Mouse (Mus musculus) right cerebral cortex, postnatal 4 days (tissue): ENCODE measurements around the gene Spock2.
"Not testable (repeated sequence)": the region's sequence is repeated elsewhere in the genome, so short reads cannot be mapped to it uniquely, and the experiment has no call there.

Experiments
- DNase-seq: peaks from one replicate; pipeline ENCODE4 v3.0.0-alpha.2; 2022

Spock2 gene

GRCm38 (mm10) chr10:60108321-60109111 lies 2.5 kb downstream of the Spock2 start:
- no peak for DNase-seq

DNA sequence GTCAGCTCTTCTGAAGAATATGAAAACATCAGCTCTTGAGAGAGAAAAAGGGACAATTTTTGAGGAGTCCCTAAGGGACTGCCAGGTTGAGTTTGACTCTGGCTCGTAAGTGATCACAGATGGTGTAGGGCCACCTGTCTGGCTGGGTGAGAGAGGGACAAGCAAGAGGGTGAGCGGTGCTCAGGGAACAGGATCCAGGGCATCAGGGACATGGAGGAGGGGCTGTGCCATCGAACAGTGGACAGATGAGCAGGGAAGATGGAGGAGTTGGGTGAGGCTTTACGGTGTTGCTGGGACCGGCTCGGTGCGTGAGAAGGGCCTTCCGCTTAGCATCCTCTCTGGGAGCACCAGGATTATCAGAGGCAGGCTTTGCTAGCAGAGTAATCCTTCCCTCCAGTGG lies 3.3 kb downstream of the Spock2 start:
- no peak for DNase-seq

GRCm38 (mm10) chr10:60109989-60110388 lies 4.0 kb downstream of the Spock2 start:
- DNase-seq: no peak

DNA sequence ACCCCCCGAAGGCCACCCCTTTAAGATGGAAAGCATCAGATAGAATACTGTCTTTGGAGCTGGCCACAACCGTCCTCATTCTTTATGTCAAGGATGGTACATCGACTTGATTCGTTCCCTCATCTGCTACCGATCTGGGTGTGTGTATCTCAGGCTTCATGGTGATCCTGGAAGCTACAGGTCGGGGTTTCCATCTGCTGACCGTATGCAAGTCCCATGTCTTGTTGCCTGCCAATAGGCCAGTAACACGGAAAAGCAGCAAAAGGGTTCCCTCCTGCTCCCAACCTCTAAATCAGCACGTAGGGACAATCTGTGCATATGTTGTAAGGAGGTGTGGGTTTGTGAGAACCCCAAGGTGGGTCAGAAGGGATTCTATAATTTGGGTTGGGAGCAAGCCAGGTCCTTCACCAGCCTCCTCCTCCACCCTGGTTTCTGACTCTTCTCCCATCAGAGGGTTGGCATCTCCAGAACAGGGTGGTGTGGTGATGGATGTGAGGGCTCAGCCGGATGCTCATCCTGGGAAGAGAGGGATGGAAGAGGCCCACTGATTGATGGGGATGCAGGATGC lies 5.0 kb downstream of the Spock2 start:
- no peak for DNase-seq

DNA sequence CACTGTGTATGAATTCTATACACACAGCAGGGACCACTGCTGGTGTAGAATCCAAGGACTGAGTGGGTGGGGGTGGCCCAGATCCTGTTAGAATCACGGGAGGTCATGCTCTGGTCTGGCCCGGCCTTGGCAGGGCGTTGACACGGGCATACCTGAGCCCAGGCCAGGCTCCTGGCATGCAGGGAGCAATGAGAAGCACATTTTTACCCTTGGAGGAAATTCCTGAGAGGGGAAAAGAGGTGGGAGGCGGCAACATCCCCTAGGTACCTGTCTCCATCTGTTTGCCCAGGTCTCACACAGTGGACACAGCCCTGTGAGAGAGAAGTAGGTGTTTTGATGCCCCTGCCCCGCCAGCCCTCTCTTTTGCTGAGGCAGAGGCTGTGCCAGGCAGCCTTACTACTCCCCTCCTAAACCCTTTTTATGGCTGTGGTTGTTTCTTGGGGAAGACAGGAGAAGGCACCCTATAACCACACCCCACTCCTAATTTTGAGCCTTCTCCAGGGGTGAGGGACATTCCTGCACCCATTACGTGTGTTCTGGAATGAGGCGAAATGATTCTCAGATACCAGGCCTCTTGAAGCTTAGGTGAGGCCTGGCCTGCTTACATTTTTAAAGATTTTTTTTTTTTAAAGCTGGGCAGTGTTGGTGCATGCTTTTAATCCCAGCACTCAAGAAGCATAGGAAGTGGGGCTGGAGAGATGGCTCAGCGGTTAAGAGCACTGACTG lies 8.1 kb downstream of the Spock2 start:
- no peak for DNase-seq

DNA sequence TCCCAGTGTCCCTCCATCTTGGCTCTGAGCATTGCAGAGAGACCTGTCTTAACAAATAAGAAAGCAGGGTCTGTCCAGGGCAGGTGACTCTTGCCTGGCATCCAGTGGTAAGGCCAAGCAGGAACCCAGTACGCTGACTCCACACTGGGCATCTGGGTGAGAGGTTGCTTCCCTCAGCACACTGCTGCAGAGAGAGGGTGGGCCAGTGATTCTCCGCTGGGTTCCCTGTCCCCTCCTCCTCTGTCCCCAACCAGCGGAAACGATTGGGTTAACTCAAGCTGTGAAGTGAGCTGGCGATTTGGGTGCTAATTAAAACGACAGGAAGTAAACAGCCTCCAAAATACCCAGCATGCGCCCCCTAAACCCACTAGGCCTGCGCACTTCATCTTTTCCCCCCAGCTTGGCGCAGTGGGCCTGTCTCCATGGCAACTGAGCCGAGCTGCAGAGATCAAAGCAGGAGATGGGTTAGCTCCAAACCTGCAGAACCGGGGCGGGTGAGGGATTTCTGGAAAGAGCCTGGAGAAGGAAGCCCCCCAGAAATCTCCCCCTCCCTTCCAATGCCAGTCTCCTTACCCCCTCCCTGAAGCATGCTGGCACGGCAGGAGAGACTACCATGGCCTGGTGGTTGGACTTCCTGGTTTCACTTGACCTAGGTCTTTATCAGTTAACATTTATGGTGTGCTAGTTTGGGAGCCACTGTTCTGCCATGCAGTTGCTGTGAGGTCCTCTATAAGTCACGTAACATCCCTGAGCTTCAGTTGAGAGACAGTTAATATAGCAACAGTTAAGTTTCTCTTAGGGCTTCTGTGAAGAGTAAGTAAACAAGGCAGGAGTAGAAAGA lies 9.5 kb downstream of the Spock2 start:
- peak; percentile 85 for DNase-seq

DNA sequence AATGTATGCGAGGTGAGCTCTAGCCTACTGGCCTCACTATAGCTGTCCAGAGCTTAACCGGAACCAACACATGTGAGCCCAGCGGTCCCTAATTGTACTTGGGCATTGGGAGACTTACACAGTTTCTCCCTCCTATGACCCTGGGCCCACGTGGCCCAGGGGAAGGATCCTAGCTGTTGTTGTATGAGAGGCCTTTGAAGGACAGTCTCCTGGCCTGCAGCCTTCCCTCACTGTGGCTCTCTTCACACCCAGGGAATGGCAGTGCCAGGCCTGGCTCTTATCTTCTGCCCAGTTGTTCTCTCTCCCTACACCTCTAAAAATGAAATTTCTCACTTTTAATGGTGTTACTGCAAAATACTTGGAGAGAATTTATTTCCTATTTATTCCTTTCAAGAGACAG lies 11.0 kb downstream of the Spock2 start:
- DNase-seq: no peak

DNA sequence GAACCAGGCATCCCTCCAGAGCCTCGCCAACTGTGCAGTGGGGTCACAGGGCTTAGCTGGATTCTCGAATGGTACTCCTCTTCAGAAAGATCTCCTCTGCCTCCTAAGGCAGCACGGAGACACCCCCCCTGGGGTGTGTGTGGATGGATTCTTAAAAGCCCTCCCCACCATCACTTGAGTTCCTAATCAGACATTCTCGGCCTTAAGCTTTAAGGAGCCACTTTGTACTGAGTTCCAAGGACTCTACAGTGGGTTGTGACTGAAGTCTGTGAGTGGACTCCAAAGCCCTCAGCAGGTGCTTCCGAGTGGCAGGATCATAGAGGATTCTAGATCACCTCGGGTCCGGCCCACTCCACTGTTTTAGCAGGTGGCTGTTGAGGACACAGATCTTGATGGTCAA lies 12.4 kb downstream of the Spock2 start:
- DNase-seq: no peak

DNA sequence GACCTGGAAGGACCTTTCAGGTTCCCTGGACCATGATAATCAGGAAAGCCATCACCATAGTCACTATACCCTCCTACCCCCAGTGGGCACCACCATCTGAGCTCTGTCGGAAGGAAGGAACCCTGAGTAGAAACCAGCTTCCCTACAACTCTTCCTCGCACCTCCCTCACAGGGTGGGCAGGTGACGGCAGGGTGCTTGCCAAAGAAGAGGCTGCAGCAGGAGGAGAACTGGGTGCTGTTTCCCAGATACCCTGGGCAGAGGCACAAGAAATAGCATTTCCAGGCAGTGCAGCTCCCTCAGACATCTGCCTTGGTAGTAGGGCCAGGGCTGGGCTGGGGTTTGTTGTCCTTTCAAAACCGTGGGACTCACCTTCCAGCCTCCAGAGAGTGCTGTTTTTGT lies 14.6 kb downstream of the Spock2 start:
- DNase-seq: no peak

DNA sequence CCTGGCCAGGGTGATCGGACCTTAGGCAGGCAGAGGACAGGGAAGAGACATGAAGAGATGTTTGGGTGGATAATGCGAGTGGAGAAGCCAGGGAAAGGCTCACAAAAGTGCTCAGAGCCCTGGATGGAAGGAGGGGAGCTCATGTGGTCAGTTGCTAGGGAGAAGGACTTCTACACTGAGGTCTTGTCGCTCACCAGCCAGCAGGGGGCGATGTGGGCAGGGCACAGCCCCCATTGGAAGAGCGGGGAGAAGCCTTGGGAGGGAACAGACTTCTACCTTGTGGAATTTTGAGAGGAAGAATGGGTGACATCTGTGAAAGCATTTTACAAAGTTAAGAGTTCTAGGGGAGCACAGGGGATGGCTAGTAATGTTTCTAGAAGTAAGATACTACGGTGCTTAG lies 18.1 kb downstream of the Spock2 start:
- peak; percentile 52 for DNase-seq

GRCm38 (mm10) chr10:60125529-60126327 lies 19.7 kb downstream of the Spock2 start:
- no peak for DNase-seq

GRCm38 (mm10) chr10:60128287-60128686 lies 22.3 kb downstream of the Spock2 start:
- no peak for DNase-seq

DNA sequence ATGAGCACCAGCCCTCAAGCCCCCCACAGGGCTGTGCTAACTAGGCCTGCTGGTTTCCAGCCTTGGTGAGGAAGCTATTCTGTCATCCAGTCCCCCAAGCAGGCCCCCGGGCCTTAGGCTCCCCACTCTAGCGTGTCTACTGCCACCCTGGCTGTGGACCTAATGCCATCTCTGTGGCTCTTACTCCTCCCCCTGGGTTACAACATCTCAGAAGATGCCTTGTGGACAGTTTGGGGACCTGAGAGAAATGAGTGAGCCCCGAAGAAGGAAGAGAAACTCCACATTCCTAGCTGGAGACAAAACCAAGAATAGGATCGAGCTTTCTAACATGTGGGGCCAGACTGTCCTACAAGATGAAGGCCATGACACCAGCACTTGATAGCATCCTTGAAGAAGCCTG lies 24.5 kb downstream of the Spock2 start:
- no peak for DNase-seq

GRCm38 (mm10) chr10:60133501-60133900 lies 27.5 kb downstream of the Spock2 start:
- DNase-seq: no peak

GRCm38 (mm10) chr10:60134201-60134600 lies 28.2 kb downstream of the Spock2 start:
- DNase-seq: no peak

- not testable (repeated sequence) for DNase-seq
Observed at GRCm38 (mm10) chr10:60136010-60136409, 30.0 kb downstream of the Spock2 start.

- no peak for DNase-seq
Observed at GRCm38 (mm10) chr10:60136935-60137334, 30.9 kb downstream of the Spock2 start.

GRCm38 (mm10) chr10:60138680-60139079 lies 32.7 kb downstream of the Spock2 start:
- no peak for DNase-seq

GRCm38 (mm10) chr10:60140751-60141150 lies 34.7 kb downstream of the Spock2 start:
- DNase-seq: no peak

DNA sequence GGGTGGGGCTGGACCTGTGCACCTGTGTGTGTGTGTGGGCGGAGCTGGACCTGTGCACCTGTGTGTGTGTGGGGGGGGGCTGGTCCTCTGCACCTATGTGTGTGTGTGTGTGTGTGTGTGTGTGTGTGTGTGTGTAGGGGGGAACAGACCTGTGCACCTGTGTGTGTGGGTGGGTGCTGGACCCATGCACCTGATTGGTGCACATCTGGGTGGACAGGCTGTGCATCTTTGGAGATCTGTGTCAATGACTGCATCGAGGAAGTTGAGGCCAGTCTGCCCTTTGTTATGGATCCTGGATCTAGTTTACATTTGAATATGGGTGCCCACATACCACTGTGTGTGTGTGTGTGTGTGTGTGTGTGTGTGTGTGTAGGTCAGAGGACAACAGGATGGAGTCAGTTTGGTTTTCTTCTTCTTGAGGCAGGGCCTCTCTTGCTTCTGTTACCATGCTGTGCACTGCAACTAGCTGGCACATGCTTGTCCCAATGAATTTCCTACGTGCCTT lies 35.7 kb downstream of the Spock2 start:
- DNase-seq: no peak

DNA sequence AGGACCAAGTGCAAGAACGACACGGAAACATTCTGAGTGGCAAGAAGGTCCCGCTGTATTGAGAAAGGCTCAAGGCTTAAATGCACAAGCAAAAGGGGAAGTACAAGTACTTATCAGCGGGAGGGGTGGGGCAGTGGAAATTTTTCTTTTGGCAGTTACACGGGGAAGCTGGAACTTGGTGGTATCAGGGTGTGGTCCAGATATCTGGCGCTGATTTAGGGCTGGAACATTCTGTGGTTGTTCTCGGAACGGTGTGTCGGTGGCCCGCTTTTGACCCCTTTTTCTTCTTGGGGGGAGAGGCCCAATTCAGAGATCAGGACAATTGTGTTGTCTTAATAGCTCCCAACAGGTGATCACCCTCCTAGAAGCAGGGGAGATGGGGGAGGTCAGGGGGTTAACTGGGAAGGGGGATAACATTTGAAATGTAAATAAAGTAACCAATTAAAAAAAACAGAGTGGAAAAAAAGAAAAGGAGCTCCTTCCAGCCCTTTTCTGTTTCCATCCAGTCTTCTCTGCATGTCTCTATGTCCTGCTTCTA lies 41.6 kb downstream of the Spock2 start:
- not testable (repeated sequence) for DNase-seq

DNA sequence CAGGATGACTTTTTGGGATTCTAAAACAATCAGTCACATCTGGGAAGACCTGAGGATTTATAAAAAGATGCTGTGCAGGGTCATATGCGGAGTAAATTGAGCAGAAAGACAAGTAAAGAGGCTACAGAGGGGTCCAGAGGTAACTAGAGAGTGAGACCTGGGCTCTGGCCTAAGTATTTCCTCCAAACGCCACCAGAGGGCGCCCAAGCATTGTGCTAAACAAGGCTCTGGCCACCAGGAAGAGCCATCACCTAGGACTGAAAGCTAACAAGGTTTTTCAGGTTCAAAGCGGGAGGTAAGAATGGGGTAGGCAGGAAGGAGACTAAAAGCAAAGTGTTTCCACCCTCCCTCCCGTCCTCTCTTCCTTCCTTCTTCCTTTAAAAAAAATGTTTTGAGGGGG lies 42.1 kb downstream of the Spock2 start:
- DNase-seq: peak; percentile 87
